ENCODE assay signal across 8 mouse cellular contexts in the genomic region with DNA sequence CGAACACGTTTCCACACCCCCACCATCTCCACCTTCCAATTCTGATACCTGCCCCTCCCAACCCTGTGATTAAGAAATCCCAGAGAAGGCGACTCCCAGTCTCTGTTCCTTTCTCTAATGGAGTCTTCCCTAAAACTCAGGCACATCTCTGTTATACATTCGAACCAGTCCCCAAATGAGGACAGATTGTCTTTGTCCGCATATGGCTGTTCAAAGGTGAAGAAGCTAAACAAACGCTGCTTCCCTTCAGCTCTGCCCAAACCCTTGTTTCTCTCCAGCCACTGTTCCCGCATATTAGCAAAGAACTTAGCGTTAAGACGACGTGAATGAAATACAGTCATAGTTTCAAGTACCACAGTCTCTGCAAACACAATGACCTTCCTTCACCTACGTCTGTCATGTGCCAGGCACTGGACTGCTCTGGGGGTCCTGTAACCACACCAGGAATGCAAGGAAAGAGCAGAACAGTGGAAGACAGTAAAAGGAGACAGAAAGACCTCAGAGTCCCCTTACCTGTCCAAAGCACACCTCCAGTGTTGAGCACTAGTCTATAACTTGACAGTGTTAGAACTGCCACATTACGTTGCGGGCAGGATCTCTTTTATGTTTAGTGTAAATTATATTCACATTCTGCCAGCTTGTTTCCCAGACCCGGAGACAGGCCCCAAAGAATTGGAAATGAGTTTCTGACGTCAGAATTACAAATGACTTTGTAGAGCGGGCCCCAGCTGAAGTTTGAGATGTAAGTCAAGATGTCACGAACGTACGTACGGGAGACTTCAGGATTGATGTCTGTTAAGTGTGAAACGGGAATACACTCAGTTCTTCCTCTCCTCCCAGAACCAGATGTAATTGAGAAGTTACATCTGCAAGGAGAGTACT. TPM values are rescaled to one million over a fixed set of nuclear protein-coding genes. Genes with fewer than 3 reads are reported as not detected.
A peak's percentile ranks its signal among the peaks of the same experiment; 100 is the strongest.
DNase-seq lines count a peak whose midpoint lies in the region; ATAC-seq lines count a peak whose summit lies in the region.

A gene (minus strand): TSS at position 51 of the 882 bp plus-strand sequence.

- peaks cover 2% of the 10 kb centered on the region; the same call in 1 of the 2 replicates for H3K36me3 ChIP-seq in kidney, embryonic 15.5 days
- H3K36me3 ChIP-seq in hindbrain, embryonic 16.5 days (ENCODE audit: control insufficient read depth, insufficient read depth, low read length) = no peaks in the 10 kb centered on the region
- H3K36me3 ChIP-seq in midbrain, embryonic 11.5 days (ENCODE audit: control insufficient read depth, insufficient read depth, low read length) = no peaks in the 10 kb centered on the region

- WGBS in kidney, embryonic 15.5 days = 49% methylated on average over 21 of the region's 21 CpGs
- 23% methylated on average over 21 of the region's 21 CpGs for WGBS in hindbrain, embryonic 16.5 days
- WGBS in midbrain, embryonic 11.5 days = 48% methylated on average over 21 of the region's 21 CpGs

- no peaks in the 10 kb centered on the region for H3K9me3 ChIP-seq in kidney, embryonic 15.5 days (replicated peaks)
- H3K9me3 ChIP-seq in hindbrain, embryonic 16.5 days (ENCODE audit: control insufficient read depth, low read length) = no peaks in the 10 kb centered on the region
- no peaks in the 10 kb centered on the region for H3K9me3 ChIP-seq in midbrain, embryonic 11.5 days (ENCODE audit: control insufficient read depth, low read length)

- peak within 1 kb of the TSS; percentile 92 for H3K9ac ChIP-seq in kidney, embryonic 15.5 days
- H3K9ac ChIP-seq in hindbrain, embryonic 16.5 days (ENCODE audit: low read depth, low read length) = peak within 1 kb of the TSS; percentile 93
- peak within 1 kb of the TSS; percentile 98 for H3K9ac ChIP-seq in midbrain, embryonic 11.5 days (ENCODE audit: low read length)

- H3K27ac ChIP-seq in kidney, embryonic 15.5 days = peak within 1 kb of the TSS; percentile 84
- no peak within 1 kb of the TSS for H3K27ac ChIP-seq in brown adipose tissue, adult 24 weeks (replicated peaks; ENCODE audit: low read depth, low read length)
- H3K27ac ChIP-seq in hindbrain, embryonic 16.5 days (ENCODE audit: low read depth, low read length) = peak within 1 kb of the TSS; percentile 96
- peak within 1 kb of the TSS; percentile 90 for H3K27ac ChIP-seq in midbrain, embryonic 11.5 days (ENCODE audit: low read depth, low read length)

- no peak for ATAC-seq in kidney, embryonic 15.5 days (replicated peaks; ENCODE audit: low FRiP score)
- no peak for ATAC-seq in hindbrain, embryonic 16.5 days
- ATAC-seq in midbrain, embryonic 11.5 days (ENCODE audit: low FRiP score) = no peak

- no peaks in the 10 kb centered on the region for H3K27me3 ChIP-seq in kidney, embryonic 15.5 days
- H3K27me3 ChIP-seq in hindbrain, embryonic 16.5 days (replicated peaks; ENCODE audit: control insufficient read depth, insufficient read depth, low read length) = no peaks in the 10 kb centered on the region
- H3K27me3 ChIP-seq in midbrain, embryonic 11.5 days (ENCODE audit: control insufficient read depth, insufficient read depth, low read length) = no peaks in the 10 kb centered on the region

- H3K4me2 ChIP-seq in kidney, embryonic 15.5 days = peak within 1 kb of the TSS; percentile 73
- H3K4me2 ChIP-seq in hindbrain, embryonic 16.5 days (ENCODE audit: low read length) = peak within 1 kb of the TSS; percentile 70
- H3K4me2 ChIP-seq in midbrain, embryonic 11.5 days = peak within 1 kb of the TSS; percentile 84

- peaks cover 38% of the 10 kb centered on the region for H3K4me1 ChIP-seq in kidney, embryonic 15.5 days
- no peaks in the 10 kb centered on the region for H3K4me1 ChIP-seq in brown adipose tissue, adult 24 weeks (ENCODE audit: control insufficient read depth, insufficient read depth, insufficient read length, low read length)
- H3K4me1 ChIP-seq in hindbrain, embryonic 16.5 days (ENCODE audit: control insufficient read depth, insufficient read depth, low read depth, low read length) = peaks cover 36% of the 10 kb centered on the region
- peaks cover 33% of the 10 kb centered on the region for H3K4me1 ChIP-seq in midbrain, embryonic 11.5 days (ENCODE audit: control insufficient read depth, insufficient read depth, low read length)

- DNase-seq in kidney, adult 8-10 months = no peak
- DNase-seq in midbrain, embryonic 11.5 days (ENCODE audit: low spot score, missing footprints) = peak; percentile 88
- DNase-seq in adrenal gland, postnatal 25 days = no peak
- DNase-seq in kidney, postnatal 4 days = no peak
- no peak for DNase-seq in gastrocnemius, postnatal 4 days (ENCODE audit: low spot score in 2 of 2)

- H3K4me3 ChIP-seq in kidney, embryonic 15.5 days (replicated peaks) = peak within 1 kb of the TSS; percentile 98
- peak within 1 kb of the TSS; percentile 51 for H3K4me3 ChIP-seq in brown adipose tissue, adult 24 weeks (ENCODE audit: insufficient read depth, low read depth, low read length)
- H3K4me3 ChIP-seq in hindbrain, embryonic 16.5 days (ENCODE audit: low read length) = peak within 1 kb of the TSS; percentile 82
- H3K4me3 ChIP-seq in midbrain, embryonic 11.5 days (ENCODE audit: low read depth, low read length) = peak within 1 kb of the TSS; percentile 93

RNA-seq across cellular contexts. Expression of the gene that starts here (rescaled TPM):
- polyA plus RNA-seq in kidney, embryonic 15.5 days (2015; fragmentation: Nextera tagmentation; extraction: Ambion mirVana) = 17.3 and 17.6 TPM in 2 replicates
- 0.58 TPM in 1 of 2 replicates, not detected in the other for polyA plus RNA-seq in brown adipose tissue, adult 24 weeks (2012; ENCODE audit: insufficient read depth, insufficient read length, missing spikeins)
- 39.9 and 50.1 TPM in 2 replicates for polyA plus RNA-seq in hindbrain, embryonic 16.5 days (2015; fragmentation: Nextera tagmentation; extraction: Ambion mirVana)
- polyA plus RNA-seq in midbrain, embryonic 11.5 days (2014; fragmentation: Nextera tagmentation; extraction: Ambion mirVana) = 49.3 and 52.9 TPM in 2 replicates
- 2.8 and 7.4 TPM in 2 replicates for total RNA-seq in adrenal gland, postnatal 25 days (2021)
- 10 to 100 TPM in 1 of 2 experiments, 1 to 10 TPM in 1; 9.6 to 10.4 TPM for total RNA-seq in gastrocnemius, postnatal 4 days (2021)

Comparison
In these comparisons a context has a peak if more than half of its experiments do, and no peak if none do; other contexts are left out.
1. RNA of the gene that starts here (polyA plus RNA-seq): 49.3 to 52.9 TPM in midbrain, embryonic 11.5 days, 39.9 to 50.1 TPM in hindbrain, embryonic 16.5 days and 17.3 to 17.6 TPM in kidney, embryonic 15.5 days; 0.58 TPM in brown adipose tissue, adult 24 weeks; every median in the first group is over 10 times any median in the second.
2. Peak in every context shown above with its lines, with median percentiles within 50 percentile points of each other: H3K4me2 ChIP-seq, H3K4me3 ChIP-seq and H3K9ac ChIP-seq.